Mouse (Mus musculus) heart, adult 11 months (tissue): ENCODE data around the gene Ddx19b.
"Not testable (repeated sequence)": the region's sequence is repeated elsewhere in the genome, so short reads cannot be mapped to it uniquely, and the experiment has no call there.

Experiments
- DNase-seq: peaks from one replicate; pipeline ENCODE4 v3.0.0; 2022

The Ddx19b gene

GRCm38 (mm10) chr8:111033482-111034215 lies 2.1 kb upstream of the Ddx19b start:
- DNase-seq, result peak; percentile 100

- DNase-seq, result no peak
Observed at GRCm38 (mm10) chr8:111032916-111033315, 1.4 kb upstream of the Ddx19b start, which contains the start of gene Aars. Gene Aars (plus strand): TSS chr8:111033144.

GRCm38 (mm10) chr8:111030045-111030444 lies 1.5 kb downstream of the Ddx19b start:
- no peak for DNase-seq

GRCm38 (mm10) chr8:111029589-111029988 lies 2.0 kb downstream of the Ddx19b start:
- no peak for DNase-seq

GRCm38 (mm10) chr8:111027391-111027937 lies 4.1 kb downstream of the Ddx19b start:
- peak; percentile 98 for DNase-seq

- DNase-seq, result not testable (repeated sequence)
Observed at GRCm38 (mm10) chr8:111026609-111027008, 4.9 kb downstream of the Ddx19b start.

- not testable (repeated sequence) for DNase-seq
Observed at GRCm38 (mm10) chr8:111010230-111010991, 21.1 kb downstream of the Ddx19b start.

- peak; percentile 99 for DNase-seq
Observed at GRCm38 (mm10) chr8:110997547-110998531, 33.7 kb downstream of the Ddx19b start, which contains the start of gene Ddx19a. Gene Ddx19a (minus strand): TSS chr8:110997800.

GRCm38 (mm10) chr8:110996641-110997430 lies 34.7 kb downstream of the Ddx19b start:
- DNase-seq, result peak; percentile 80

GRCm38 (mm10) chr8:110990017-110990416 lies 41.5 kb downstream of the Ddx19b start:
- DNase-seq, result peak; percentile 92

- DNase-seq, result no peak
Observed at GRCm38 (mm10) chr8:110987805-110988744, 43.5 kb downstream of the Ddx19b start.

GRCm38 (mm10) chr8:110981304-110981703 lies 50.2 kb downstream of the Ddx19b start:
- DNase-seq, result no peak

GRCm38 (mm10) chr8:110977987-110978386 lies 53.6 kb downstream of the Ddx19b start:
- DNase-seq, result not testable (repeated sequence)

GRCm38 (mm10) chr8:110976532-110976931 lies 55.0 kb downstream of the Ddx19b start:
- DNase-seq, result not testable (repeated sequence)

- DNase-seq, result peak; percentile 100
Observed at GRCm38 (mm10) chr8:110969910-110970770, 61.4 kb downstream of the Ddx19b start.

GRCm38 (mm10) chr8:110967326-110967725 lies 64.2 kb downstream of the Ddx19b start:
- peak; percentile 92 for DNase-seq

GRCm38 (mm10) chr8:110966586-110966985 lies 65.0 kb downstream of the Ddx19b start:
- DNase-seq, result peak; percentile 97

- peak; percentile 99 for DNase-seq
Observed at GRCm38 (mm10) chr8:110965594-110965993, 66.0 kb downstream of the Ddx19b start.

- no peak for DNase-seq
Observed at GRCm38 (mm10) chr8:110964666-110965065, 66.9 kb downstream of the Ddx19b start.
